Mouse (Mus musculus) kidney, embryonic 16.5 days (tissue): ENCODE measurements around the gene Fam104a. TPM values are rescaled to one million over a fixed set of nuclear protein-coding genes. Genes with fewer than 3 reads are reported as not detected.

Experiments used
- ATAC-seq: fragments of 200-750 bp; cut with Nextera tagmentation; 2 replicates; pipeline ENCODE4 v1.8.0; 2017; ENCODE audit warnings: moderate TSS enrichment; ENCODE audit not compliant: low FRiP score, low TSS enrichment
- H3K27ac ChIP-seq: fragments of 300-500 bp; sonication (generic); 2 replicates; pipeline ENCODE4 v1.5.1; 2014; ENCODE audit warnings: low read length
- H3K27me3 ChIP-seq: fragments of 300-500 bp; sonication (generic); 2 replicates; pipeline ENCODE4 v1.6.1; 2014; ENCODE audit warnings: low read length, control low read depth, mixed read lengths; ENCODE audit not compliant: insufficient read depth
- H3K36me3 ChIP-seq: fragments of 300-500 bp; sonication (generic); 2 replicates; pipeline ENCODE4 v1.6.1; 2014; ENCODE audit warnings: low read length, control low read depth, mixed read lengths; ENCODE audit not compliant: insufficient read depth
- H3K4me1 ChIP-seq: fragments of 300-500 bp; sonication (generic); 2 replicates; pipeline ENCODE4 v1.6.1; 2014; ENCODE audit warnings: low read length, control low read depth, mixed read lengths; ENCODE audit not compliant: insufficient read depth
- H3K4me2 ChIP-seq: fragments of 300-500 bp; sonication (generic); replicated peaks from 2 replicates; pipeline ENCODE4 v1.6.1; 2014; ENCODE audit warnings: low read depth, low read length
- H3K4me3 ChIP-seq: fragments of 300-500 bp; sonication (generic); 2 replicates; pipeline ENCODE4 v1.5.1; 2014; ENCODE audit warnings: mild to moderate bottlenecking, low read length
- H3K9ac ChIP-seq: fragments of 300-500 bp; sonication (generic); replicated peaks from 2 replicates; pipeline ENCODE4 v1.6.1; 2014; ENCODE audit warnings: low read length
- H3K9me3 ChIP-seq: fragments of 300-500 bp; sonication (generic); 2 replicates; pipeline ENCODE4 v1.6.1; 2016; ENCODE audit warnings: low read length, control low read depth
- WGBS: fragments of 180-500 bp; shearing (Covaris S2); extraction: QIAGEN DNeasy Blood & Tissue Kit; methylation state at CpG from one replicate; pipeline ENCODE4 v1.1.7; 2014; 5-methylcytosine and 5-hydroxymethylcytosine counted together
- polyA plus RNA-seq: library from polyadenylated mRNA; unstranded; fragments of >200 nt; fragmentation: Nextera tagmentation; extraction: Ambion mirVana; gene quantifications from 2 replicates; pipeline ENCODE4 v1.2.1, GENCODE M21; 2015

Fam104a gene
- polyA plus RNA-seq, 1 experiment from 2014 or later, result 45.7 TPM

DNA sequence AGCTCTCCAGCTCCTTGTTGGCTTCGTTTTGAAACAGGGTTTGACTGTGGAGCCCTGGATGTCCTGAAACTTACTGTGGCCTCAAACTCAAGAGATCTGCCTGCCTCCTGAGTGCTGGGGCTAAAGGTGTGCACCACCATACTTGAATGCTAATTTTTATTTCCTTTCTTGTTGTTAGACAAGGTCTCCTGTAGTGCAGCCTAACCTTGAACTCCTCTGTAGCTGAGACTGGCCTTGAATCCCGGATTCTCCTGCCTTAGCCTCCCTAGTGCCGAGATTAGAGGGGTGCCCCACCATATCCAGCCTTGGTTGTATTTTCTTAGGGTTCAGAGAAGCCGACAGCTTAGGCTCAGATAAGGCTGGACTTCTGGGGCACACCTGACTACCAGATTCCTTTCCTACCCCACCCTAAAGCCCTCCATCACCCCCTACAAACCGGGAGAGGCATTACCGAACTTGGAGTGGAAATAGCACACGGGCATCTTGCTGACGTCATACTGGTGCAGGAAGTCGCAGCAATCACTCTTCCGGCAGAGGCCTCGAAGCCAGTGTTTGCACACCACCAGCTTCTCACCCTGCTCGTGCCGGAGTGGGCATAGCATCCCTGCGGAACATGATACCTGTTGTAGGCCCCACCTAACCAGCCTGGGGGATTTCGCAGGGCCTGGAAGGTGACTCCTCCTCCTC is 22.2 kb upstream of the Fam104a start:
- Histone ChIP-seq H3K27ac (no peak overlapping the region), H3K36me3 (no peaks in the 10 kb centered on the region), H3K9me3 (no peaks in the 10 kb centered on the region), H3K4me2 (no peak overlapping the region), H3K4me1 (peaks cover 26% of the 10 kb centered on the region), H3K9ac (no peak overlapping the region), H3K4me3 (no peak overlapping the region), H3K27me3 (peaks cover 2% of the 10 kb centered on the region; the same call in 1 of the 2 replicates)
- WGBS, result 84% methylated on average over 15 of the region's 15 CpGs
- ATAC-seq, result no peak

DNA sequence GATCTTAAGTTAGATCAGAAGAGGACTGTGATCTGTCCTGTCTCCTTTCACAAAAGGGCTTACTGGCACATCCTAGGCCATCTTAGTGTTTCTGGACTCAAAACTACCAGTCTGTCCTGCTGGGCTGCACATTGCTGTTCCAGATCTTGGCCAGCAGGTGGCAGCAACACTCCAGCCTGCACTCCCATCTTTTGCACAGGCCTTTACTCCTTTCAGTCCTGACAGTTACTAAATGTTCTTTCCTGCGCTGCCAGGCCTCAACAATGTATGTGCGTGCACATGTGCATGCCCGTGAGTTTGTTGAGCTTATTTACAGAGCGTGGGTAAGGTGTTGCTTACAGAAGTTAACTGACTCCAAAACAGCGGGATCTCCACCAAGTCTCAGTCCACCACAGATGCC is 19.8 kb upstream of the Fam104a start:
- peak; percentile 39; the same call in 1 of the 2 replicates for ATAC-seq
- WGBS, result 35% methylated on average over 5 of the region's 5 CpGs
- Histone ChIP-seq H3K9ac (no peak overlapping the region), H3K36me3 (no peaks in the 10 kb centered on the region), H3K4me3 (no peak overlapping the region), H3K27ac (no peak overlapping the region), H3K4me2 (no peak overlapping the region), H3K27me3 (no peaks in the 10 kb centered on the region), H3K4me1 (0 out of 2 replicates have a peak, but pooled peaks cover 3% of the 10 kb centered on the region), H3K9me3 (no peaks in the 10 kb centered on the region)

GRCm38 (mm10) chr11:113699643-113700042 is 15.7 kb upstream of the Fam104a start:
- no peak overlapping the region for H3K27ac ChIP-seq
- H3K9me3 ChIP-seq, result peaks cover 7% of the 10 kb centered on the region; the same call in 1 of the 2 replicates
- ATAC-seq, result no peak
- no peak overlapping the region for H3K4me3 ChIP-seq
- H3K27me3 ChIP-seq, result no peaks in the 10 kb centered on the region
- H3K4me2 ChIP-seq, result no peak overlapping the region
- no peak overlapping the region for H3K9ac ChIP-seq
- 81% methylated on average over 7 of the region's 7 CpGs for WGBS
- H3K36me3 ChIP-seq, result peaks cover 15% of the 10 kb centered on the region
- H3K4me1 ChIP-seq, result peaks cover 5% of the 10 kb centered on the region; the same call in 1 of the 2 replicates

DNA sequence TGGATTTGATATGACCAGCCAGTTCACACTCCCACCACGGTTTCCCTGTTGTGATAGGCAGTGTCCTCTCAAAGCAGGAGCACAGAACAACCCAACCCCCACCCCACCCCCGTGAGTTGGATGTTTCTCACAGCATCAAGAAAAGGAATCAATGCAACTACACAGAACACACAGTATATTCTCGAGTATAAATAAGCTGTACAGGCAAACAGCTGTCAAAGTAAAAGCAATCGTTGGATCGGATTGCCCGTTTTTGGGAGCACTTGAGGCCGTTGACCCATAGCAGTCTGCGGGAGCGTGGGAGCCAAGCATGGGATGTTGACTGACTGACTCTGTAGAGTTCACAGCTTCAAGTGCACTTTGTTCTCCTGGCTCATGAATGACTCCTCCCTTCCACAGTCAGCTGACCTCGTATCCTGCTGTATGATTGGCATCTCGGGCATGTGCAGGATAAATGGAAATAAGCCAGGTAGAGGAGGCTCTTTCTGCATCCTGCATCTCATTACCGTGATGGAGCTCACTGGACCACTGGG is 14.1 kb upstream of the Fam104a start:
- ATAC-seq, result peak; percentile 78; the same call in 1 of the 2 replicates
- Histone ChIP-seq H3K4me1 (peaks cover 5% of the 10 kb centered on the region; the same call in 1 of the 2 replicates), H3K9ac (no peak overlapping the region), H3K27ac (no peak overlapping the region), H3K4me3 (no peak overlapping the region), H3K27me3 (no peaks in the 10 kb centered on the region), H3K9me3 (peaks cover 7% of the 10 kb centered on the region; the same call in 1 of the 2 replicates), H3K4me2 (no peak overlapping the region), H3K36me3 (peaks cover 19% of the 10 kb centered on the region)
- WGBS, result 46% methylated on average over 12 of the region's 12 CpGs

DNA sequence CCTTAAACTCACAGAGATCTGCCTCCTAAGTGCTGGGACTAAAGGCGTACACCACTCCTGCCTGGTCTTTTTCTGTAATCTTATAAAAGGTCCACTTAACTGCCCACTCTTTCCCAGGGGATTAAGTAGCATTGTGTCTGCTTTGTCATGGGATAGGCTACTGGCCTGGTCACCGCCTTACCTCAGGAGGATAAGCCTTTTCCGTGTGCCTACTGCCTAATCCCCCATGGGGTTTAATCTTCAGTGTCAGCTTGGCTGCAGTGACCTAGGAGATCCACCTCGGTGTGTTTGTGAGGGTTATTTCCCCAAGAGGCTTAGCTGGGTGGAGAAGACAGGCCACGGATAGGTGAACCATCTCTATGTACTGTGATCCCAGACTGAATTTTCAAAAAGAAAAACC is 13.6 kb upstream of the Fam104a start:
- H3K9ac ChIP-seq, result no peak overlapping the region
- no peak overlapping the region for H3K4me2 ChIP-seq
- peaks cover 7% of the 10 kb centered on the region; the same call in 1 of the 2 replicates for H3K9me3 ChIP-seq
- H3K4me3 ChIP-seq, result no peak overlapping the region
- H3K4me1 ChIP-seq, result peaks cover 5% of the 10 kb centered on the region; the same call in 1 of the 2 replicates
- H3K36me3 ChIP-seq, result peaks cover 20% of the 10 kb centered on the region
- no peak for ATAC-seq
- 73% methylated on average over 5 of the region's 5 CpGs for WGBS
- H3K27me3 ChIP-seq, result no peaks in the 10 kb centered on the region
- no peak overlapping the region for H3K27ac ChIP-seq

DNA sequence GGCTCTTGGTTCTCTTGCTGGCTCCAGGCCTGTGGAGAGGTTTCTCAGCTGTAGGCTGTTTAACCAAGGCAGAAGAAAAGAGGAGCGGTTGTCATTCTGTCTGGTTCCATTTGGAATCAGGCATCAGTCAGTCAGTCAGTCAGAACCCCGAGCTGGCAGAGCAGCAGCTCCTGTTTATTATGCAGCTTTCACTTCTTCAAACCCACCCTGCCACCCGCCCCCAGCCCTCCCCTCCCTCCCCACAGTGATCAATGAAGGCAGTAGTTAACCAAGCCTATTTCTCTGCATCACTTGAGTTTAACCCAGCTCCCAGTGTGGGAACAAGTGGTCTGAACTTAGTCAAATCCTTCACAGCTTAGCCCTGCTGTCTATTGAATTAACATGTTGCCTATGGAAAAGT is 7.9 kb upstream of the Fam104a start:
- peaks cover 7% of the 10 kb centered on the region; the same call in 1 of the 2 replicates for H3K9me3 ChIP-seq
- H3K9ac ChIP-seq, result no peak overlapping the region
- H3K27ac ChIP-seq, result no peak overlapping the region
- no peak overlapping the region for H3K4me2 ChIP-seq
- 71% methylated on average over 3 of the region's 3 CpGs for WGBS
- ATAC-seq, result no peak
- no peaks in the 10 kb centered on the region for H3K27me3 ChIP-seq
- no peak overlapping the region for H3K4me3 ChIP-seq
- peaks cover 55% of the 10 kb centered on the region for H3K36me3 ChIP-seq
- H3K4me1 ChIP-seq, result peaks cover 4% of the 10 kb centered on the region; the same call in 1 of the 2 replicates

DNA sequence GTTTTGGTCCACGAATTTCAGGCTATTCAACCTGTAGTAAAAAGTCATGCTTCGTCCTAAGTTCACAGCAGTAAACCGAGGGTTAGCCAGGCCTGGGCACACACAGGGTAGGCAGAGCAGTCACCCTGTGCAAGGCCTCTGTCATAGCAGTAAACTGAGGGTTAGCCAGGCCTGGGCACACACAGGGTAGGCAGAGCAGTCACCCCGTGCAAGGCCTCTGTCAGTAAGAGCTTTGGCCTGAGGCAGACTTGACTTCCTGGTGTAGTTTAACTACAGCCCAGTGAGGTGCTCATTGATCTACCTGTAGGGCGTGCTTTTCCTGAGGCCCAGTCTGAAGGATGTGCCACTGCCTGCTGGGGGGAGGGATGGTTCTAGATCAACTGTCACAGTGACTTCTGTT is 7.4 kb upstream of the Fam104a start:
- Histone ChIP-seq H3K27ac (no peak overlapping the region), H3K9ac (no peak overlapping the region), H3K4me2 (no peak overlapping the region), H3K36me3 (peaks cover 55% of the 10 kb centered on the region), H3K4me1 (peaks cover 7% of the 10 kb centered on the region), H3K4me3 (no peak overlapping the region), H3K27me3 (no peaks in the 10 kb centered on the region), H3K9me3 (peaks cover 7% of the 10 kb centered on the region; the same call in 1 of the 2 replicates)
- no peak for ATAC-seq
- WGBS, result 89% methylated on average over 5 of the region's 5 CpGs

DNA sequence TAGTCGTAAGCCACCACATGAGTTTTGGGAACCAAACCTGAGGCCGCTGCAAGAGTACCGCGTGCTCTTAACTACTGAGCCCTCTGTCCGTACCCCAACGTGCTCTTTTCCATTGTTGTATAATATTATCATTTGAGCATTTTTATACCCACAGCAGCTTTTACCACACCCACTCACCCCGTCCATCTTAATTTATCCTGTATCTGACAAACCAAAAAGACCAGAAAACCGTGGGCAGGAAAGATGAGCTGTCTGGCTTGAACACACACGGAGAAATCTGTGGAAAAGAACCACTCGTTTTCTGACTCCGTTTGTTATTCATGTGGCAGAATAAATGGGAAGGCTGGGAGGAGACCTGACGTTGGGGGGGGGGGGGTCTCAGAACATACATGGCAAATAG is 6.6 kb upstream of the Fam104a start:
- Histone ChIP-seq H3K9me3 (peaks cover 4% of the 10 kb centered on the region; the same call in 1 of the 2 replicates), H3K36me3 (peaks cover 49% of the 10 kb centered on the region), H3K27ac (no peak overlapping the region), H3K27me3 (no peaks in the 10 kb centered on the region), H3K4me3 (no peak overlapping the region), H3K9ac (no peak overlapping the region), H3K4me1 (peaks cover 9% of the 10 kb centered on the region), H3K4me2 (no peak overlapping the region)
- 84% methylated on average over 12 of the region's 12 CpGs for WGBS
- no peak for ATAC-seq

DNA sequence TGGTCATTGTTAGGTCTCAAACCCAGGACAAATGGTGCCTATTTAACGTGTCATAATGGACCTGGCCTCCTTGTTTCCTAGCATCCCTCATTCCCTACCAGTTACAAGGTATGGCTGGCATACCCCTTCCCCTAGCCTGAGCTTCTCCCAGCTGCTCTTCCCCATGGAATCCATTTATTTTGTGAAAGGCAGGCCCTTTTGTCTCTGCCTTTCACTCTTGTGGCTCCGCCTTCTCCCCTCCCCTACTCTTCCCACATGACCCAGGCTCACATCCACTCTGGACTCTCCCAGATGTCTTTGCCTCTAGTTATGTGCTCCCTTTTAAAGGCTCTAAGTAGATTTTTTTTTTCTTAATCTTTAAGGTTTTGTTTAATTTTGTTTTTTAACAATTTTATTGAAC is 3.1 kb upstream of the Fam104a start:
- no peaks in the 10 kb centered on the region for H3K27me3 ChIP-seq
- no peaks in the 10 kb centered on the region for H3K9me3 ChIP-seq
- peaks cover 30% of the 10 kb centered on the region for H3K36me3 ChIP-seq
- 54% methylated on average over 2 of the region's 2 CpGs for WGBS
- ATAC-seq, result no peak
- no peak overlapping the region for H3K9ac ChIP-seq
- H3K4me1 ChIP-seq, result peaks cover 25% of the 10 kb centered on the region
- no peak overlapping the region for H3K4me2 ChIP-seq
- no peak overlapping the region for H3K4me3 ChIP-seq
- H3K27ac ChIP-seq, result no peak overlapping the region
